Mouse (Mus musculus) heart, adult 2 months (tissue): ENCODE data around the gene Otos. TPM values are rescaled to one million over a fixed set of nuclear protein-coding genes. Genes with fewer than 3 reads are reported as not detected.

Experiments used
- DNase-seq, 2 experiments: peaks; one replicate each; pipeline ENCODE4 v3.0.0; 2021
- H3K27ac ChIP-seq: fragments of 200-600 bp; 2 replicates; pipeline ENCODE4 v1.8.1; 2022
- H3K27me3 ChIP-seq: fragments of 200-500 bp; 2 replicates; pipeline ENCODE4 v1.6.1; 2012; ENCODE audit warnings: mild to moderate bottlenecking, low read length, inconsistent platforms, mixed read lengths; ENCODE audit not compliant: control insufficient read depth, insufficient read depth
- H3K36me3 ChIP-seq: fragments of 200-500 bp; 2 replicates; pipeline ENCODE4 v1.6.1; 2012; ENCODE audit warnings: low read length, inconsistent platforms; ENCODE audit not compliant: control insufficient read depth, insufficient read depth
- H3K4me1 ChIP-seq: fragments of 200-500 bp; 2 replicates; pipeline ENCODE4 v1.6.1; 2011; ENCODE audit warnings: low read length; ENCODE audit not compliant: control insufficient read depth, insufficient read depth
- H3K4me3 ChIP-seq: fragments of 200-600 bp; 2 replicates; pipeline ENCODE4 v1.8.1; 2022
- H3K79me2 ChIP-seq: fragments of 200-500 bp; replicated peaks from 2 replicates; pipeline ENCODE4 v1.6.1; 2012; ENCODE audit warnings: mild to moderate bottlenecking, inconsistent platforms, low read length, moderate library complexity, mixed read lengths; ENCODE audit not compliant: control insufficient read depth, insufficient read depth
- H3K9ac ChIP-seq: fragments of 200-500 bp; 2 replicates; pipeline ENCODE4 v1.6.1; 2012; ENCODE audit warnings: low read depth, mild to moderate bottlenecking, control low read depth, inconsistent platforms, low read length, mixed read lengths
- CTCF ChIP-seq: fragments of 200-600 bp; IDR thresholded peaks from 2 replicates; pipeline ENCODE4 v1.8.1; 2022; ENCODE audit warnings: antibody characterized with exemption, mild to moderate bottlenecking, moderate library complexity
- EP300 ChIP-seq: fragments of 200-500 bp; IDR thresholded peaks from 2 replicates; pipeline ENCODE4 v1.6.1; 2011; ENCODE audit warnings: low read depth, low read length, control low read depth; ENCODE audit not compliant: insufficient read depth
- POLR2A ChIP-seq: fragments of 200-500 bp; IDR thresholded peaks from 2 replicates; pipeline ENCODE4 v1.6.1; 2011; ENCODE audit warnings: mild to moderate bottlenecking, low read depth, low read length, control low read depth; ENCODE audit not compliant: insufficient read depth
- WGBS: fragments of 180-500 bp; shearing (Covaris S2); methylation state at CpG from one replicate; pipeline ENCODE4 v1.1.7; 2018; 5-methylcytosine and 5-hydroxymethylcytosine counted together
- intact Hi-C: fragments of 180-260 bp; cut with DNase I; formaldehyde crosslinking; loops from one replicate; pipeline ENCODE4 v1.15.1; 2025
- polyA plus RNA-seq: library from polyadenylated mRNA; depleted of rRNA; stranded (reverse); fragments of >200 nt; gene quantifications from 2 replicates; pipeline ENCODE4 v1.2.3, GENCODE M21; 2012
- total RNA-seq, 2 experiments: library from RNA; stranded (reverse); gene quantifications; 2 replicates each; pipeline ENCODE4 v1.2.3; 2021

Otos gene
- total and polyA plus RNA-seq, 3 experiments: not detected

DNA sequence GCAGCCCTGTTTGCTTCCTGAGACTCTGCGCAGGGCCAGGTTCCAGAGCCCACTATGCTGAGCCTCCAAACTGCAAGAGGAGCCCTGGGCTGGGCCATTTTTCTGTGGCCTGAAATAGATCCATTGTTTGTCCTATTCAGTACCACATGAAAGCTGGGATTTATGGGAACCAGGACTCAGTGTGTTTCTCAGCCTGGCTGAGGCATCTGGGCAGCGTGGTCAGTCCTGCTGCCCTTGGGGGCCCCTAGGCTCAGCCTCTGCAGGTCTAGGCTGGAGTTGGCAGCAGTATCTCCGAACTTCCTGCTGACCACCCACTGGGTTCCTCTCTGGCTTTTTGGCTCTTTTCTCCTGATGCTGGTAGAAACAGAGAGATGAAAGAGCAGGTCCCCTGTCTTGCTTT, 2.8 kb upstream of the Otos start:
- no peaks in the 10 kb centered on the region for H3K27me3 ChIP-seq
- intact Hi-C loops: no loop called here

GRCm38 (mm10) chr1:92648197-92648596, 444 bp downstream of the Otos start:
- H3K4me1 ChIP-seq: peaks cover 2% of the 10 kb centered on the region
- no peaks in the 10 kb centered on the region for H3K79me2 ChIP-seq
- peak in 1 of 2 experiments; percentile 19 for DNase-seq
- TF ChIP-seq EP300: no peak
- no peak for TF ChIP-seq POLR2A
- TF ChIP-seq CTCF: no peak
- no peaks in the 10 kb centered on the region for H3K36me3 ChIP-seq
- no peak overlapping the region for H3K9ac ChIP-seq
- H3K4me3 ChIP-seq: no peak overlapping the region
- WGBS: 29% methylated on average over 10 of the region's 10 CpGs
- H3K27me3 ChIP-seq: no peaks in the 10 kb centered on the region
- H3K27ac ChIP-seq: no peak overlapping the region
- intact Hi-C loops: loop anchor here (2.0 kb wide), 2 partner anchors 187 to 247 kb away; no protein-coding TSS in a partner anchor

More for the DNA sequence above, 2.8 kb upstream of the Otos start:
- H3K4me3 ChIP-seq: no peak overlapping the region
- TF ChIP-seq POLR2A: no peak
- TF ChIP-seq EP300: no peak
- no peak for TF ChIP-seq CTCF
- DNase-seq: no peak
- peaks cover 2% of the 10 kb centered on the region for H3K4me1 ChIP-seq
- no peaks in the 10 kb centered on the region for H3K79me2 ChIP-seq
- WGBS: 65% methylated on average over 3 of the region's 3 CpGs
- H3K36me3 ChIP-seq: no peaks in the 10 kb centered on the region
- no peak overlapping the region for H3K27ac ChIP-seq
- H3K9ac ChIP-seq: no peak overlapping the region

DNA sequence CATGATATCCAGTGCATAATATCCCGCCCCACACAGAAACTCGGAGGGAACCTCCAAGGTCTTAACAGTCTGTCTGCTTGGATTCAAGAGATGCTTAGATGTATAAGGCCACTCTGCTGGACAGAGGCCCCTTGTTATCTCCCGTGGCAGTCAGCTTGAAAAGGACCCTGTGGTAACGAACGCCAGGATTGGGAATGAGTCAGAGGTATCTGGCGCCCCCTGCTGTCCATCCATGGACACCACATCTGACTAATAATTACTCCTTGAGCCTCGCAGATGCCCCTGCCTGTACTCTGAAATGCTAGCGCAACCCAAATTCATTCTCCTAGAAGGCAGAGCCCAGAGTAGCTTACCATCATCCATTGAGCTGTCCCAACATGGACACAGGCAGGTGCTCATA, 889 bp downstream of the Otos start:
- H3K27ac ChIP-seq: no peak overlapping the region
- H3K9ac ChIP-seq: no peak overlapping the region
- no peaks in the 10 kb centered on the region for H3K79me2 ChIP-seq
- H3K4me3 ChIP-seq: no peak overlapping the region
- H3K27me3 ChIP-seq: no peaks in the 10 kb centered on the region
- DNase-seq: peak; percentile 53 to 75
- TF ChIP-seq EP300 (no peak), POLR2A (no peak), CTCF (peak; percentile 95)
- H3K4me1 ChIP-seq: peaks cover 2% of the 10 kb centered on the region
- intact Hi-C loops: loop anchor here (2.0 kb wide), 3 partner anchors 31 to 247 kb away; partner anchors contain the start of gene Olfr12
- no peaks in the 10 kb centered on the region for H3K36me3 ChIP-seq
- 7% methylated on average over 8 of the region's 8 CpGs for WGBS

GRCm38 (mm10) chr1:92647026-92647425, 1.6 kb downstream of the Otos start:
- H3K79me2 ChIP-seq: no peaks in the 10 kb centered on the region
- intact Hi-C loops: loop anchor here (2.0 kb wide), 1 partner anchor 30 kb away; the partner anchor contains the start of gene Olfr12
- TF ChIP-seq POLR2A: no peak
- no peak for TF ChIP-seq CTCF
- no peak for TF ChIP-seq EP300

DNA sequence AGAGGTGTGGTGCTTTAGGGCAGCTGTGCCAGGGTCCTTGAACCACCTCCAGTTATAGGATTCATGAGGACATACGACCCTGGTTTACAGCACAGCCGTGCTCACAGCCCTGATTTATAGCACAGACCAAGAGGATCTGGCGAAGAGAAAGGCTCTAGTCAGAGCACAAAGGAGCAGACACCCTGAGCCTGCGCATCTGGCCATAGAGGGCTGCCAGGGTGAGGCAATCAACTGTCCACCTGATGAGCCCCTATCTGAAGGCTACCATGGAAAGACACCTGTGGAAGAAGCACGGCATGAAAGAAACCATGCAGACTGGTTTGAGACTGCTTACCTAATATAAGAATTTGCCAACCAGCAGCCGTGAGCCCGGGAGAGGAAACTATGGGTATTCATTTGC, 2.0 kb downstream of the Otos start:
- no peak overlapping the region for H3K4me3 ChIP-seq
- H3K4me1 ChIP-seq: peaks cover 5% of the 10 kb centered on the region
- TF ChIP-seq POLR2A: no peak
- TF ChIP-seq EP300: no peak
- TF ChIP-seq CTCF: no peak
- 71% methylated on average over 7 of the region's 7 CpGs for WGBS
- intact Hi-C loops: loop anchor here (2.0 kb wide), 1 partner anchor 30 kb away; the partner anchor contains the start of gene Olfr12
- no peaks in the 10 kb centered on the region for H3K36me3 ChIP-seq
- no peak for DNase-seq
- no peaks in the 10 kb centered on the region for H3K27me3 ChIP-seq
- H3K9ac ChIP-seq: no peak overlapping the region
- H3K27ac ChIP-seq: no peak overlapping the region
- no peaks in the 10 kb centered on the region for H3K79me2 ChIP-seq

More at GRCm38 (mm10) chr1:92647026-92647425, 1.6 kb downstream of the Otos start:
- H3K4me3 ChIP-seq: no peak overlapping the region
- H3K9ac ChIP-seq: no peak overlapping the region
- 56% methylated on average over 4 of the region's 4 CpGs for WGBS
- H3K27ac ChIP-seq: no peak overlapping the region
- H3K27me3 ChIP-seq: no peaks in the 10 kb centered on the region
- peaks cover 4% of the 10 kb centered on the region for H3K4me1 ChIP-seq
- no peaks in the 10 kb centered on the region for H3K36me3 ChIP-seq
- peak in 1 of 2 experiments; percentile 9 for DNase-seq

DNA sequence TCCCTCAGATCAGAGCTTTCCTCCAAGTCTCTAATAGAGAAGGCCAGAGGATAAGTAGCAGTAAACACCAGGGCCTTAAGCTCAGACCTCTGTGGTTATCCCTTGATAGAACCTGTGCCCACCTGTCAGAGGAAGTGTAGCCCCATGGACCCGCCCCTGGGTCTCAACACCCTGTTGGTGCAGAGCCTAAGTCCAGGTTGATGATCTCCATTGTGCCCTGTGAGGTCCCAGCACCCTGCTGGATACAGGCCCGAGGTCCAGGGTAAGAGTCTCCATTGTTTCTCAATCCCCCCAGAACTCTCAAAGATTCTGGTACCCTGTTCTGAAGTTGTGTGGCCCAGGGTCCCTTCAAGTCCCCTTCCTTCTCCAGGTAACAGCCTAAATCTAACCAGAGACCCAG, 2.5 kb downstream of the Otos start:
- intact Hi-C loops: loop anchor here (2.0 kb wide), 1 partner anchor 29 kb away; the partner anchor contains the start of gene Olfr12
- H3K4me1 ChIP-seq: peaks cover 5% of the 10 kb centered on the region
- no peaks in the 10 kb centered on the region for H3K27me3 ChIP-seq
- no peak overlapping the region for H3K27ac ChIP-seq
- 55% methylated on average over 2 of the region's 2 CpGs for WGBS
- H3K36me3 ChIP-seq: no peaks in the 10 kb centered on the region
- DNase-seq: no peak
- TF ChIP-seq EP300 (no peak), POLR2A (no peak), CTCF (no peak)
- no peaks in the 10 kb centered on the region for H3K79me2 ChIP-seq
- H3K9ac ChIP-seq: no peak overlapping the region
- no peak overlapping the region for H3K4me3 ChIP-seq
